Comparison of ENCODE assay signal across 13 mouse cellular contexts in the genomic region with DNA sequence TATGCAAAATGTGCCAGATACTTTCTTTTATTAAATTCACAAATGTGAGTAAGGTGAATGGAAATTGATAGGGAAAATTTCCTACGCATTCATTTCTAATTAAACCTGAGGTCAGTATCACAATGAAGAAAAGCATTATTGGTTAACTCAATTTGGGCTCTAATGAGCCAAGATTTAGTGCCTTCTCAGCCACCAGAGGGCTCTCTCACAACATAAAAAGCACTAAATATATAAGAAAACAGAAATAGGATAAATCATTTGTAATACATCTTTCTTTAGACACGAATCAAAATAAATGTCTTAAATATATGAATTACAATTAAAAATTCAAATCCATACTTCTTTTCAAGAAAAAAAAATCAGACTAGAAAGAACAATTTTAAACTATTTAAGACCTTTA.
DNase-seq lines count a peak whose midpoint lies in the region; ATAC-seq and TF ChIP-seq lines count a peak whose summit lies in the region.
"Had no signal": no experiment of that assay in that cellular context is flagged by ENCODE, and none has a peak within 500 bp of the region (broad histone marks: within the 10 kb centered on the region; RNA-seq: fewer than 3 reads in every experiment).

No protein-coding gene starts in this region.

- no peak overlapping the region for H3K4me3 ChIP-seq in hindbrain, embryonic 11.5 days (ENCODE audit: low read depth, low read length)
- no peak overlapping the region for H3K4me3 ChIP-seq in hindbrain, embryonic 10.5 days
- no peak overlapping the region for H3K4me3 ChIP-seq in midbrain, postnatal 0 days (ENCODE audit: low read depth, low read length)
- no peak overlapping the region for H3K4me3 ChIP-seq in midbrain, embryonic 15.5 days

- H3K9me3 ChIP-seq in hindbrain, embryonic 11.5 days (ENCODE audit: control insufficient read depth, low read length), result no peaks in the 10 kb centered on the region
- H3K9me3 ChIP-seq in hindbrain, embryonic 10.5 days, result no peaks in the 10 kb centered on the region
- H3K9me3 ChIP-seq in midbrain, postnatal 0 days (ENCODE audit: low read length), result no peaks in the 10 kb centered on the region
- no peaks in the 10 kb centered on the region for H3K9me3 ChIP-seq in midbrain, embryonic 15.5 days

- no peaks in the 10 kb centered on the region for H3K4me1 ChIP-seq in hindbrain, embryonic 11.5 days (replicated peaks; ENCODE audit: control insufficient read depth, insufficient read depth, low read length)
- H3K4me1 ChIP-seq in hindbrain, embryonic 10.5 days (replicated peaks), result no peaks in the 10 kb centered on the region
- no peaks in the 10 kb centered on the region for H3K4me1 ChIP-seq in midbrain, postnatal 0 days (ENCODE audit: insufficient read depth, low read length)
- no peaks in the 10 kb centered on the region for H3K4me1 ChIP-seq in midbrain, embryonic 15.5 days

- ATAC-seq in hindbrain, embryonic 11.5 days (ENCODE audit: low FRiP score), result no peak
- ATAC-seq in midbrain, postnatal 0 days (ENCODE audit: low FRiP score), result no peak
- no peak for ATAC-seq in midbrain, embryonic 15.5 days (replicated peaks)
- no peak for ATAC-seq in erythroblast, adult 5-6 weeks (replicated peaks; ENCODE audit: low FRiP score, poor library complexity, severe bottlenecking)

- no peak overlapping the region for H3K9ac ChIP-seq in hindbrain, embryonic 11.5 days (ENCODE audit: low read depth, low read length)
- H3K9ac ChIP-seq in midbrain, postnatal 0 days (replicated peaks; ENCODE audit: low read length, poor library complexity, severe bottlenecking), result no peak overlapping the region
- no peak overlapping the region for H3K9ac ChIP-seq in midbrain, embryonic 15.5 days

- no peak overlapping the region for H3K4me2 ChIP-seq in hindbrain, embryonic 11.5 days (replicated peaks; ENCODE audit: low read depth, low read length)
- no peak overlapping the region for H3K4me2 ChIP-seq in midbrain, postnatal 0 days (ENCODE audit: low read depth, low read length, poor library complexity, severe bottlenecking)
- H3K4me2 ChIP-seq in midbrain, embryonic 15.5 days, result no peak overlapping the region
- H3K4me2 ChIP-seq: heart, embryonic 11.5 days had no signal

- TF ChIP-seq CTCF in midbrain, postnatal 0 days (IDR thresholded peaks at IDR 0.05), result peak; percentile 76

- DNase-seq in hindbrain, embryonic 11.5 days (ENCODE audit: low spot score), result peak; percentile 19
- DNase-seq in hindbrain, embryonic 10.5 days (ENCODE audit: low spot score), result no peak
- DNase-seq in midbrain, postnatal 0 days (ENCODE audit: low spot score), result peak; percentile 63
- DNase-seq in NIH3T3 (ENCODE audit: low read depth), result peak; percentile 33
- peak; percentile 11 for DNase-seq in splenic B cell, adult 2 months (ENCODE audit: low read depth, low spot score)
- DNase-seq: adrenal gland, adult 8-10 months; cerebellum, adult 11-12 months; kidney, postnatal 25 days; liver had no signal

- no peak overlapping the region for H3K27ac ChIP-seq in hindbrain, embryonic 11.5 days (ENCODE audit: low read depth, low read length)
- no peak overlapping the region for H3K27ac ChIP-seq in hindbrain, embryonic 10.5 days
- H3K27ac ChIP-seq in midbrain, postnatal 0 days (ENCODE audit: low read depth, low read length), result no peak overlapping the region
- H3K27ac ChIP-seq in midbrain, embryonic 15.5 days, result no peak overlapping the region
- H3K27ac ChIP-seq: macrophage had no signal

- H3K36me3 ChIP-seq in hindbrain, embryonic 11.5 days (ENCODE audit: control insufficient read depth, insufficient read depth, low read length), result no peaks in the 10 kb centered on the region
- no peaks in the 10 kb centered on the region for H3K36me3 ChIP-seq in hindbrain, embryonic 10.5 days
- H3K36me3 ChIP-seq in midbrain, postnatal 0 days (ENCODE audit: insufficient read depth, low read length), result no peaks in the 10 kb centered on the region
- no peaks in the 10 kb centered on the region for H3K36me3 ChIP-seq in midbrain, embryonic 15.5 days (replicated peaks)
- no peaks in the 10 kb centered on the region for H3K36me3 ChIP-seq in splenic B cell, adult 2 months (ENCODE audit: control insufficient read depth, insufficient read depth, low read length, poor library complexity, severe bottlenecking)

- WGBS in hindbrain, embryonic 11.5 days, result 54% methylated on average over 2 of the region's 2 CpGs
- WGBS in hindbrain, embryonic 10.5 days, result 52% methylated on average over 2 of the region's 2 CpGs
- WGBS in midbrain, postnatal 0 days, result 40% methylated on average over 2 of the region's 2 CpGs
- WGBS in midbrain, embryonic 15.5 days, result 43% methylated on average over 2 of the region's 2 CpGs

- H3K27me3 ChIP-seq in hindbrain, embryonic 11.5 days (ENCODE audit: control insufficient read depth, insufficient read depth, low read length), result no peaks in the 10 kb centered on the region
- H3K27me3 ChIP-seq in hindbrain, embryonic 10.5 days (ENCODE audit: insufficient read depth, poor library complexity, severe bottlenecking), result no peaks in the 10 kb centered on the region
- no peaks in the 10 kb centered on the region for H3K27me3 ChIP-seq in midbrain, postnatal 0 days (ENCODE audit: insufficient read depth, low read length)
- H3K27me3 ChIP-seq in midbrain, embryonic 15.5 days (replicated peaks), result no peaks in the 10 kb centered on the region
- H3K27me3 ChIP-seq in splenic B cell, adult 2 months (ENCODE audit: control insufficient read depth, insufficient read depth, low read length, poor library complexity, severe bottlenecking), result no peaks in the 10 kb centered on the region
